Mouse (Mus musculus) MEL (cell line): Measurements from ENCODE around the gene Cers6. TPM values are rescaled to one million over a fixed set of nuclear protein-coding genes. Genes with fewer than 3 reads are reported as not detected.

Experiments used
- DNase-seq: peaks from one replicate; pipeline ENCODE4 v3.0.0; 2011; ENCODE audit warnings: low read depth, low spot score
- H3K27ac ChIP-seq: 2 replicates; pipeline ENCODE4 v1.5.1; 2012; ENCODE audit warnings: low read depth, mild to moderate bottlenecking, control low read depth, low read length, moderate library complexity; ENCODE audit not compliant: control insufficient read depth
- H3K27me3 ChIP-seq, 2 experiments: fragments of 150-350 bp in 1 of 2; sonication (generic) in 1 of 2; 2 replicates each; pipeline ENCODE4 v1.6.1; 2012; ENCODE audit warnings: low read length in 2 of 2, mild to moderate bottlenecking in 2 of 2, improper control_type of control experiment in 1 of 2, moderate library complexity in 1 of 2; ENCODE audit not compliant: insufficient read depth in 2 of 2, control insufficient read depth in 1 of 2
- H3K36me3 ChIP-seq, 2 experiments: 2 replicates each; pipeline ENCODE4 v1.6.1; 2012 to 2014; ENCODE audit warnings: low read length in 2 of 2, improper control_type of control experiment in 1 of 2, inconsistent platforms in 1 of 2, mild to moderate bottlenecking in 1 of 2; ENCODE audit not compliant: insufficient read depth in 2 of 2, control insufficient read depth in 1 of 2
- H3K4me1 ChIP-seq, 2 experiments: fragments of 150-350 bp in 1 of 2; sonication (generic) in 1 of 2; 2 replicates each; pipeline ENCODE4 v1.6.1; 2012; ENCODE audit warnings: low read length in 2 of 2, improper control_type of control experiment in 1 of 2, mild to moderate bottlenecking in 1 of 2; ENCODE audit not compliant: insufficient read depth in 2 of 2, control insufficient read depth in 1 of 2
- H3K4me3 ChIP-seq, 2 experiments: fragments of 150-350 bp in 1 of 2; sonication (generic) in 1 of 2; 2 replicates each; pipeline ENCODE4 v1.5.1; 2012; ENCODE audit warnings: low read depth in 2 of 2, low read length in 2 of 2, mild to moderate bottlenecking in 2 of 2, moderate library complexity in 2 of 2, control low read depth in 1 of 2, improper control_type of control experiment in 1 of 2; ENCODE audit not compliant: control insufficient read depth in 1 of 2, insufficient read depth in 1 of 2
- H3K79me2 ChIP-seq: 2 replicates; pipeline ENCODE4 v1.6.1; 2012; ENCODE audit warnings: mild to moderate bottlenecking, low read length, moderate library complexity; ENCODE audit not compliant: control insufficient read depth, poor library complexity, insufficient read depth
- H3K9ac ChIP-seq: 2 replicates; pipeline ENCODE4 v1.6.1; 2012; ENCODE audit warnings: low read depth, mild to moderate bottlenecking, control low read depth, low read length, moderate library complexity; ENCODE audit not compliant: control insufficient read depth, poor library complexity, severe bottlenecking
- H3K9me3 ChIP-seq: fragments of 150-350 bp; sonication (generic); replicated peaks from 2 replicates; pipeline ENCODE4 v1.6.1; 2012; ENCODE audit warnings: mild to moderate bottlenecking, low read length, improper control_type of control experiment, moderate library complexity; ENCODE audit not compliant: insufficient read depth
- CTCF ChIP-seq, 3 experiments: IDR thresholded peaks in 2 of 3; conservative IDR thresholded peaks in 1 of 3; 2 replicates each; pipeline ENCODE4 v1.5.1; 2011 to 2012; ENCODE audit warnings: low read length in 3 of 3, low read depth in 2 of 3, mild to moderate bottlenecking in 2 of 3, improper control_type of control experiment in 1 of 3, inconsistent platforms in 1 of 3, mixed read lengths in 1 of 3, moderate library complexity in 1 of 3; ENCODE audit not compliant: control insufficient read depth in 1 of 3, insufficient read depth in 1 of 3, poor library complexity in 1 of 3, severe bottlenecking in 1 of 3
- EP300 ChIP-seq, 2 experiments: IDR thresholded peaks; 2 replicates each; pipeline ENCODE4 v1.6.1; 2011; ENCODE audit warnings: improper control_type of control experiment in 2 of 2, low read length in 2 of 2, low read depth in 1 of 2, mild to moderate bottlenecking in 1 of 2
- ETS1 ChIP-seq: IDR thresholded peaks from 2 replicates; pipeline ENCODE4 v1.6.1; 2012; ENCODE audit warnings: low read depth, mild to moderate bottlenecking, inconsistent platforms, low read length, improper control_type of control experiment, moderate library complexity
- GABPA ChIP-seq: IDR thresholded peaks from 2 replicates; pipeline ENCODE4 v1.6.1; 2012; ENCODE audit warnings: low read depth, mild to moderate bottlenecking, inconsistent platforms, low read length, improper control_type of control experiment, moderate library complexity
- GATA1 ChIP-seq: IDR thresholded peaks from 2 replicates; pipeline ENCODE4 v1.6.1; 2011; ENCODE audit warnings: low read depth, low read length, improper control_type of control experiment
- HCFC1 ChIP-seq: IDR thresholded peaks from 2 replicates; pipeline ENCODE4 v1.6.1; 2012; ENCODE audit warnings: low read depth, mild to moderate bottlenecking, inconsistent platforms, low read length, improper control_type of control experiment, moderate library complexity
- JUND ChIP-seq: IDR thresholded peaks from 2 replicates; pipeline ENCODE4 v1.6.1; 2011; ENCODE audit warnings: low read depth, mild to moderate bottlenecking, improper control_type of control experiment, low read length
- MAFK ChIP-seq: IDR thresholded peaks from 2 replicates; pipeline ENCODE4 v1.6.1; 2011; ENCODE audit warnings: low read depth, mild to moderate bottlenecking, low read length, improper control_type of control experiment, borderline replicate concordance
- MAX ChIP-seq: IDR thresholded peaks from 2 replicates; pipeline ENCODE4 v1.6.1; 2011; ENCODE audit warnings: low read length, improper control_type of control experiment
- MAZ ChIP-seq: IDR thresholded peaks from 2 replicates; pipeline ENCODE4 v1.6.1; 2012; ENCODE audit warnings: low read depth, mild to moderate bottlenecking, inconsistent platforms, low read length, improper control_type of control experiment
- MEF2A ChIP-seq: IDR thresholded peaks from 2 replicates; pipeline ENCODE4 v1.6.1; 2014; ENCODE audit warnings: low read depth, mild to moderate bottlenecking, inconsistent platforms, low read length, improper control_type of control experiment; ENCODE audit not compliant: poor library complexity, insufficient replicate concordance, severe bottlenecking; ENCODE audit errors: extremely low read depth
- MXI1 ChIP-seq: IDR thresholded peaks from 2 replicates; pipeline ENCODE4 v1.6.1; 2011; ENCODE audit warnings: mild to moderate bottlenecking, low read depth, low read length, improper control_type of control experiment
- POLR2A ChIP-seq, 2 experiments: IDR thresholded peaks; 2 replicates each; pipeline ENCODE4 v1.6.1; 2011 to 2012; ENCODE audit warnings: low read length in 2 of 2, mild to moderate bottlenecking in 2 of 2, control low read depth in 1 of 2, improper control_type of control experiment in 1 of 2, low read depth in 1 of 2, moderate library complexity in 1 of 2; ENCODE audit not compliant: control insufficient read depth in 1 of 2, insufficient read depth in 1 of 2, poor library complexity in 1 of 2
- RAD21 ChIP-seq: IDR thresholded peaks from 2 replicates; pipeline ENCODE4 v1.6.1; 2011; ENCODE audit warnings: mild to moderate bottlenecking, low read depth, low read length, improper control_type of control experiment
- SIN3A ChIP-seq: IDR thresholded peaks from 2 replicates; pipeline ENCODE4 v1.6.1; 2012; ENCODE audit warnings: low read length, improper control_type of control experiment, inconsistent platforms
- TAL1 ChIP-seq: IDR thresholded peaks from 2 replicates; pipeline ENCODE4 v1.6.1; 2012; ENCODE audit warnings: mild to moderate bottlenecking, inconsistent platforms, low read length, moderate library complexity, mixed read lengths
- polyA plus RNA-seq, 2 experiments: library from polyadenylated mRNA; stranded (reverse) in 1 of 2; unstranded in 1 of 2; fragments of >175 nt in 1 of 2; fragments of >200 nt in 1 of 2; gene quantifications; 2 replicates each; pipeline versions ENCODE4 v1.2.1 to v1.2.4; 2012; ENCODE audit warnings: low replicate concordance in 2 of 2, low read depth in 1 of 2; ENCODE audit not compliant: insufficient read length in 2 of 2, insufficient read depth in 1 of 2, missing spikeins in 1 of 2
- total RNA-seq: library from RNA; depleted of rRNA; stranded (reverse); fragments of 300-350 nt; gene quantifications from 2 replicates; pipeline ENCODE4 v1.2.3, GENCODE M21; 2012

Gene Cers6
- total and polyA plus RNA-seq, 3 experiments: not detected

DNA sequence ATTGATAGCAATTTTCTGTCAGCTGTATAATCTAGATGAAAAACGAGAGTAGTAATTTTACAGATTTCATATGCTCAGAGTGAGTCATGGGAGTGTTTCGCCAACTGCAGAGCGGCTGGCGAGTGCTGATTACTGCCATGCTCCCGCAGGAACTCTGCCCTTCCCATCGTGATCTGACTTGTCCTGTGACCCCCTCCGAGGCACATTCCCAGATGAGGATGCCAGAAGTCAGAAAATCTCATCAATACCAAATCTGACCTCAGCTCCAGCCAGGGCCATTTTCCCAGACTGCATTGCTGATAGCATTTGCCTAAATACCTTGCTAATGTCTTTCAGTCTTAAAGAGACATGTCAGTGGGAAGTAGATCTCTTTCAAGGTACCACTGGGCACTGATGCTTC, 187.9 kb downstream of the Cers6 start:
- H3K4me3 ChIP-seq: no peak overlapping the region
- H3K27ac ChIP-seq: no peak overlapping the region
- no peak for DNase-seq
- no peaks in the 10 kb centered on the region for H3K36me3 ChIP-seq
- H3K27me3 ChIP-seq: no peaks in the 10 kb centered on the region
- no peaks in the 10 kb centered on the region for H3K79me2 ChIP-seq
- no peaks in the 10 kb centered on the region for H3K4me1 ChIP-seq
- TF ChIP-seq GATA1 (no peak), HCFC1 (no peak), GABPA (no peak), MAX (no peak), TAL1 (no peak), MAFK (no peak), ETS1 (no peak), JUND (no peak), MXI1 (no peak)
- H3K9me3 ChIP-seq: no peaks in the 10 kb centered on the region
- H3K9ac ChIP-seq: no peak overlapping the region

DNA sequence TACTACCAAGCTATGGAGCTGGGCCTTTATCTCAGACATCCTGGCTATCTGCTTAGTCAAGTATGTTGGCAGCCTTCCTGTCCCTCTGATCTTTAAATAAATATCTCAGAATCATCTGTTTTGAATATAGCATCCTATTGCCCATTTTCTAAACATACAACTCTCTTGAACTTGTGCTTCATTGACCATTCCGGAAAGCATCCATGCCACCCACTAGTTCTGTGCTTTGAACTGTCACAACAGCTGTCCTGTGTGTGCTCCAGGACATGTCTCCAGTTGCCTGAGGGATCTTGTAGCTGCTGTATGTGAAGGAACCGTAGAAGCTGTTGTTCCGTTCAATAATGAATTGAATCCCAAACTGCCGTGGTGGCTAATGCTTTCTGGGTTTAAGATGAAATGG, 188.9 kb downstream of the Cers6 start:
- no peak for DNase-seq
- Histone ChIP-seq H3K4me3 (no peak overlapping the region), H3K9ac (no peak overlapping the region), H3K27ac (no peak overlapping the region), H3K9me3 (no peaks in the 10 kb centered on the region), H3K79me2 (no peaks in the 10 kb centered on the region), H3K27me3 (no peaks in the 10 kb centered on the region), H3K4me1 (no peaks in the 10 kb centered on the region), H3K36me3 (no peaks in the 10 kb centered on the region)
- TF ChIP-seq SIN3A (no peak), MAZ (no peak)

DNA sequence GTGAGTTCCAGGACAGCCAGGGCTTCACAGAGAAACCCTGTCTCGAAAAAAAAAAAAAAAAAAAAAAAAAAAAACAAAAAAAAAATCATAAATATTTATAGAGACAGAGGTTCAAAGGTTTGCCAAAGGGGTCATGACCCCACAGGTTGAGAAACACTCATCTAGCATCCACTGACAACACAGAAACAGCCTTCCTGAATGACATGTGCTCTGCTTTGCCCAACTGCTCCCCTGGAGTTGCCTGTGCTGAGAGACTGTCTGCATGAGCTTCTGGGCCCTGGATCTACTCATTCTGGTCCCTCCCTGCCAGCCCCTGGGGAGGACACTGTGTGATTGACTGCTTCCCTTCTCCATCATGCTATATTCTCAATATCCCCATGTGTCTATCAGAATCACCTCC, 190.4 kb downstream of the Cers6 start:
- no peak overlapping the region for H3K27ac ChIP-seq
- no peak overlapping the region for H3K4me3 ChIP-seq
- H3K9ac ChIP-seq: no peak overlapping the region
- no peak for DNase-seq
- no peaks in the 10 kb centered on the region for H3K4me1 ChIP-seq
- H3K9me3 ChIP-seq: no peaks in the 10 kb centered on the region
- H3K27me3 ChIP-seq: no peaks in the 10 kb centered on the region
- TF ChIP-seq MEF2A (no peak), MAX (no peak), RAD21 (no peak), CTCF (IDR thresholded peaks at IDR 0.05 in 2 of 3, conservative IDR thresholded peaks at IDR 0.05 in 1 of 3; ENCODE audit: control insufficient read depth in 1 of 3, insufficient read depth in 1 of 3, low read depth in 2 of 3, low read length in 3 of 3, poor library complexity in 1 of 3, severe bottlenecking in 1 of 3) (no peak), EP300 (IDR thresholded peaks at IDR 0.05; ENCODE audit: low read depth in 1 of 2, low read length in 2 of 2) (no peak), POLR2A (IDR thresholded peaks at IDR 0.05; ENCODE audit: control insufficient read depth in 1 of 2, insufficient read depth in 1 of 2, low read depth in 1 of 2, low read length in 2 of 2, poor library complexity in 1 of 2) (no peak), ETS1 (no peak)
- no peaks in the 10 kb centered on the region for H3K79me2 ChIP-seq
- H3K36me3 ChIP-seq: no peaks in the 10 kb centered on the region
